Mouse (Mus musculus): ENCODE data around the gene Lrig2.

Lrig2 gene

DNA sequence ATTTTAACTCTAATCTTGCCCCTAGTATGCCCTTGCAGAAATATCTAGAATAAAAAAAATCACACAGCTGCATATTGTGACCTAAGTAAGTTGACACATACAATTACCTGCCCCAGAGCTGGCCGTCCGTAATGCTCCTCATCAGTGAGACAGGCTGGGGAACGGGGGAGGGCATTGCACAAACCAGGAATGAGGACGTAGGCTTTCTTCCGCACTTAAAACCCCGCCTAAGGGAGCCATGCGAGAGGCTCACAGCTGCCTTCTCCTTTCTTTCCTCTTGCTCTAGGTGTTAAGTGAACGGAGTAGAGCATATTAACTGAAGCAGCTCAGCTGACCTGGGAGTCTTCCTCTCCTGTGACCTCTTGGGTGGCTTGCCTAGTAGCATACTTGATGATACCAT, 149.9 kb downstream of the Lrig2 start:
- no peak for DNase-seq

DNA sequence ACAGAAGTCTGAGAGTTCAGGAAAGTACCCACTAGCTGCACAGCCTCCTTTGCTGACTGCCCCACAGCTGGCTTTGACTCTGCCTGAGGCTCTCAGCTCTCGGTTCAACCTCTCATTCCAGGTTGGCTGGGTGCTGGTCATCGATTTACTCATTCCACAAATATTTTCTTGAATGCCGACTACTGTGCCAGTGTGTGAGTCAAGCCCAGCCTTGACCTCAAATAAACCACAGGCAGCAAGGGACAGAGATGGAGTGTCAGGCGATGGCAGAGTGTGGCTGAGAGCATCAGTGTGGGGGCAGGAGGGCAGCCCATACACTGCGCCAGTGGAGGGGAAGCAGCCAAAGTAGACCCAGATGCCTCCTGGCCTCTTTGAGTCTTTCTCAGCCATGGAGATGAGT, 151.4 kb downstream of the Lrig2 start:
- DNase-seq: peak; percentile 63

DNA sequence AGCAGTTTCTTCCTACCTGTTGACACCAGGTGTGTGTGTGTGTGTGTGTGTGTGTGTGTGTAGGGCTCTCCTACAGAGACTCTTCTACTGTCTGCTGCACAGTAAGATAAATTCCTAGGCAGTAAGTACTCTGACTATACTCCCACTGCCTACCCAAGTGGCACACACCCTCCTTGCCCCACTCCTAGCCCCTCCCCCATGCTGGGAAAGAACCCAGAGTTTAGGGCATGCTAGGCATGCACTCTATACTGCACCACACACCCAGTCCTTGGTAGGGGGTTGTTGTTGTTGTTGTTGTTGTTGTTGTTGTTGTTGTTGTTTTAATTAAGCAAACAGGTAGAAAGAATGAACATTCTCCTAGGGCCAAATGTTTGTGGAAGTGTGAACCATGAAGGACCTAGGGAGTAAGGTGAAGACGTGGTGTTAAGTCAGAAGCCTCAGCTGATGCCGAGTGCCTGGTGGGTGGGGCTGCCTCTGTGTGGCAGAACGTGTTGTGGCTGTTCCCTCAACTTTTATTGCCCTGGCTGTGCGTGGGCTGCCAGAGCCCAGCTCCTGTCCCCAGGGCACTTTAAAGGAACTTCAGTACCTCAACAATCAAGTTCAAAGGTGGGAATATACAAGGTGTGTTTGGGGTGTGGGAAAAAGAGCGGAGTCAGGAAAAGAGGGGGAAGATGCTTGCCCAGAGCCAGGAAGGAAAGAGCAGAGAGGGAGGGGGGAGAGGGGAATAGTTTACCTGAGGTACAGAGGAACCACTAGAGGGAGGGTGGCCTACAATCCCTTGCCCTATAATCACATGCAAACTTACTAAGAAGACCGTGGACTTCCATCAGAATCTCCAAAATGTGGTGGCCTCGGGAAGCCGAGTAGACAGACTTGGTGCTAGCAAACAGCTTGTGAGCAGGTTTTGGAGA, 152.2 kb downstream of the Lrig2 start:
- peak; percentile 41 for DNase-seq

DNA sequence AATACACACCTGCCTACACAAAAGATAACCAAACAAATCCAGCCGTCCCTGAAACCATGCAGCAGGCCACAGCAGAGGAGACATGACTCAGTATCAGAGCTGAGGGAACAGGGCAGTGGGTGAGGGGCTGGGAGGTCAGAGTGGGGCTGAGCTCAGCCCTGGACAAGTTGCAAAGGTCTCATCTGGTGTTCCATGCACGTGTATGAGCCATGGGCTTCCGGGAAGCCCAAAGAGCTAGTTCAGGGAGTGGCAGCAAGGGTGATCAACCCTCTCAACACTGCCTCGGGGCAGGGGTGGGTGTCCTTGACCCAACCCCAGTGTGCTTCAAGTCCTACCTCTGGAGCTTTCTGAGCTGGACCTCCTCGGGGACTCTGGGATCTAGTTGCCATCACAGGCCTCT, 153.0 kb downstream of the Lrig2 start:
- no peak for DNase-seq

DNA sequence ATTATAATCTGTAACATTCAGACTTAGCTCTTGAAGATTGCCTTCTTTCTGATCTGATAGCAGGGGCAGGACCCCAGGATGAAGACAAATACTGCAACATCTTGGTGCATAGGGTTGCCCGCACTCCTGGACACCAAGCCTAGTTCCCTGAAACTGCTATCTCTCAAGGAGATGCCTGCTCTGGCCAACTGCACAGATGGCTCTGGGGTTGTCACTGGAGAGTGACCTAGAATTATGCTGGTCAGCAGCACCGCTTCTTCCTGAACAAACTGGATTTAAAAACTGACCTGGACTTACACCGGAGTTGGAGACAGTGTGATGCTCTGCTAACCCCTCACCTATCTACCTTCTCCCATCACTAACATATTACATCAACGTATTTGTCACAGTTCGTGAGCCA, 155.6 kb downstream of the Lrig2 start:
- DNase-seq: no peak

DNA sequence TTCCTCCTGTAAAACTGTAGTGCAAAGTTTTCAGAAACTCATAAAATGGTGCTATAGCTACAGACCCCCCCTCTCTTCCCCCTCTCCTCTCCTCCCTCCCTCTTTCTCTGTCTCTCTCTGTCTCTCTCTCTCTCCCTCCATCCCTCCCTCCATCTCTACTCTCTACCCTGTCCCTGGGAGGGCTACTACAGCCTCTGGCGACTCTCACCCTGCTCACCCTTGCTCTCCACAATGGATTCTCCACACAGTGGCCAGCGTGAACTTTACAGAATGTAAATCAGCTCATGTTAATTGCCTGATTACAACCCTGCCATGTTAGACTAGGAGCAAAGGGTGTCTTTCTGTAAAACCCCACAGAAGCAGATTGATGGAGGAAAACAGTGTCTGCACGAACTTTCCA, 157.8 kb downstream of the Lrig2 start:
- no peak for DNase-seq

DNA sequence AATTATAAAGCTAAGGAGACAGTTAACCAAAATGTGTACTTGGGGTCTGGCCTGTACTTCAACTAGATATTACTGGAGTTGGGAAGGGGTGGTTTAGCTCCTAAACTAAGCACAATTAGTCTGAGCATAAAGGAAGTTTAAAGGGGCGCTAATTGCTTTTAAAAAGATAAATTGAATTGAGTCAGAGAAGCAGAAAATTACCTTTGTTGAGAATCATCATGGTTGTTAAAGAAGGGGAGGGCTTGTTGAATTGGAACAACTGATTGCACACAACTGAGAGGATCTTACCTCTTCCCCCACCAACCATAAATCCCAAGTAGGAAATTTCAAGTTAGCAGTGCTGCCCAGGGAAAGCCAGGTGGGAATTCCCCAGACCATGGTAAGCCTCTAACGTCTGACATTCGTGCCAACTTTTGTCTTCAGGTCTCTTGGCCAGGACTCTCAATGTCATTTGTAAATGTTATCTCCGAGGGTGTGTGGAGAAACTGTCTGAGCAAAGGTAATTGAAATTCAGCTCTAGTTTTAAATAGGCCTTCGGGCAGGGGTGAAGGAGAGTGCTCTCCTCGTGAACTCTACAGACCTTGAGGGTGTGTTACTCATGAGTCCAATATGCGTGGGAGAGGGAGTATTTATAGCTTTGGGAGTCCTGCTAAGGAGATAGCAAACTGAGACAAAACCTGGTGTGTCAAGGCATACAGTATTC, 159.2 kb downstream of the Lrig2 start:
- DNase-seq: no peak

DNA sequence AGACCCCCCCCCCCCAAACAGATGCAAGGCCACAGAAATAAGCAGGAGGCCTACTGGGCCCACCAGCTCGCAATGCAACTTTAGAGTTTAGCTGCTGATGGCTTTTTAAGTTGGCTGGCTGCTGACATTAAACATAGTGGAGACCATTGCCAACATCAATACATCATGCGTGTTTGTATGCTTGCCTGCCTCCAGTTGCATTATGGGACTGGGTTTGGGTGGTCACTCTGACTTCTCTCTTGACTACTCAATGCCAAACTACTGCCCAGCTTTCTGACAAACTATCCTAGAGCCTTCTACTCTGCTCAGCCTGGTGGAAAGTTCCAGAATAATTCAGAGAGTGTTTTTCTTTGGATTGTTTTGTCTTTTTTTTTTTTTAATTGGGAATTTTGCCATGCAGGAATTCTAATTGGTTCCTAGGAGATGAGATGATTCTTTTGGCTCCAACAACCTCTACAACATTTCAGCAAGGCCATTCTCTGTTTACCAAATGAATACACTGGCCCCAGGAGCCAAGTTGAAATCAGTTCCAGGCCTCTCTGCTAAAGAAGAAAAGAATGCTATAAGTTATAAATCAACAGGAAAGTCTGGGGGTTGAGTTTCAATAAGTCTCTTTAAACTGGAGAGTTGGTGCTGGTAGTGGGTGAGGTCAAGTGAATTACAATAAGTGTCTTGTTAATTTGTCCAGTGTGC, 161.3 kb downstream of the Lrig2 start:
- peak; percentile 37 for DNase-seq

DNA sequence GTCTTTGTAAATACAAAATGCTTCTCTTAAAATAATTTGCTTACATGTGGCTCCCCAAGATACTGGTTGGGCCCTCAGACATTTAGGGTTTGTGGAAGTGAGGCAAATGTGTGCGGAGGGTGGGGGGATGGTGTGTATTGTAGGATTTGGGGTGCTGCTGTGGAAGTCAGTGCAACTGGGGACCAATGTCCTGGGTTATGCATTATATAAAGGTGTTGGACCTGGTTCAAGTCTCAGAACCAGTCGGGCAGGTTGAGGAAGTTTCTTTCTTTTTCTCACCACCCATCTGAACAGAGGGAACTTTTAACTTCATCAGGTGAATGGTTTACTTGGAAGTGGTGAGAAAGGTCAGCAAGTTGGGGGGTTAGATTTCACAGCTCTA, 161.9 kb downstream of the Lrig2 start:
- peak; percentile 70 for DNase-seq

DNA sequence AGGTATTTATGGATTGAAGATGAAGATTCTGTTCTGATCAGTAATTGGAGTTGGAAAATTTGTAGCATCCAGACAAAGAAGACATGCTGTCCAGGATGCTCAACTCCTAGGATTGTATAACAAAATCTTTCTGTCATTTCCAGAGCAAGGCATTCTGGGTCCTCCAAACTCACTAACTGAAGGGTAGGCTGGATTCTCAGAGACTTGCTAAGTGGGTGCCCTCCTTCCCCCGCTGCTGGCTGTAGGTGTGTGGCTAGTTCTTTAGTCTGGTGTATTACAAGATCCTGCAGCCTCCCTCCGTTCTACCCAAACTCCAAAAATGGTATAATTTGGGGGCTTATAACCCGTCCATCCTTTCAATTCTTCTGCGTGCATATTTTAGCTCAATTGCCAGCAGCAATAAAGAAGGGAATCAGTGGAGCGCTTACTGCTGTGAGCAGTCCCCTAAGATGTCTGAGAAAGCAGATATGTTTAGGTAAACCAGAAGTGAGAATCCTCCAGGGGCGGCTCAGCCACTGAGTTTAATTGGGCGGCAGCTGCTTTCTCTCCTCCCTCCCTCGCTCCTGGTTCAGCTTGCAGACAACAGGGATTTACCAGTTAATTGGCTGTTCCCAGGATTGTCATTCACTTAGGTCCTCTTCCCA, 162.4 kb downstream of the Lrig2 start:
- DNase-seq: no peak

All from kidney, postnatal 14 days (tissue).